Mouse (Mus musculus) urinary bladder, adult 2 months (tissue): ENCODE data around the gene Zfp358. TPM values are rescaled to one million over a fixed set of nuclear protein-coding genes. Genes with fewer than 3 reads are reported as not detected.

ENCODE experiments used
- polyA plus RNA-seq: library from polyadenylated mRNA; depleted of rRNA; stranded (reverse); fragments of >200 nt; gene quantifications from 2 replicates; pipeline ENCODE4 v1.2.3, GENCODE M21; 2012; rRNA removed

Gene Zfp358
- polyA plus RNA-seq, 1 experiment: 27.5 TPM

Other genes starting within 250 kb of the Zfp358 start
- 16.8 and 21.8 TPM in 2 replicates for gene Insr, start 213.5 kb upstream of the Zfp358 start, polyA plus RNA-seq
- gene A430078G23Rik, start 139.7 kb upstream of the Zfp358 start, polyA plus RNA-seq: 0.37 and 0.65 TPM in 2 replicates
- 34.0 and 36.5 TPM in 2 replicates for gene Arhgef18, start 100.1 kb upstream of the Zfp358 start, polyA plus RNA-seq
- gene Pex11g, start 25.5 kb upstream of the Zfp358 start, polyA plus RNA-seq: 8.5 and 11.1 TPM in 2 replicates
- gene Tex45, start 22.3 kb upstream of the Zfp358 start, polyA plus RNA-seq: 0.15 and 0.26 TPM in 2 replicates
- gene Mcoln1, start 7.3 kb downstream of the Zfp358 start, polyA plus RNA-seq: 104 and 125 TPM in 2 replicates
- gene Pnpla6, start 22.2 kb downstream of the Zfp358 start, polyA plus RNA-seq: 50.0 and 54.3 TPM in 2 replicates
- gene C330021F23Rik, start 74.9 kb downstream of the Zfp358 start, polyA plus RNA-seq: 0.18 and 0.33 TPM in 2 replicates
- gene Camsap3, start 94.2 kb downstream of the Zfp358 start, polyA plus RNA-seq: 13.3 and 16.1 TPM in 2 replicates
- gene Xab2, start 128.2 kb downstream of the Zfp358 start, polyA plus RNA-seq: 45.0 and 54.9 TPM in 2 replicates
- 65.2 and 71.8 TPM in 2 replicates for gene Pet100, start 128.4 kb downstream of the Zfp358 start, polyA plus RNA-seq
- not detected in 2 replicates for gene Pcp2, start 132.4 kb downstream of the Zfp358 start, polyA plus RNA-seq
- 135 and 202 TPM in 2 replicates for gene Stxbp2, start 137.8 kb downstream of the Zfp358 start, polyA plus RNA-seq
- 53.8 and 69.7 TPM in 2 replicates for gene Retn, start 162.6 kb downstream of the Zfp358 start, polyA plus RNA-seq
- 0.39 and 0.43 TPM in 2 replicates for gene Mcemp1, start 172.6 kb downstream of the Zfp358 start, polyA plus RNA-seq
- 4.6 and 9.2 TPM in 2 replicates for gene Fcor, start 179.2 kb downstream of the Zfp358 start, polyA plus RNA-seq
- 26.9 and 29.5 TPM in 2 replicates for gene Trappc5, start 183.2 kb downstream of the Zfp358 start, polyA plus RNA-seq
- gene Fcer2a, start 201.0 kb downstream of the Zfp358 start, polyA plus RNA-seq: 0.12 and 0.13 TPM in 2 replicates
- gene Clec4g, start 227.5 kb downstream of the Zfp358 start, polyA plus RNA-seq: 0.08 and 0.29 TPM in 2 replicates